Mouse (Mus musculus): ENCODE measurements around the gene Klrb1c. TPM values are rescaled to one million over a fixed set of nuclear protein-coding genes. Genes with fewer than 3 reads are reported as not detected.
"Not testable (repeated sequence)": the region's sequence is repeated elsewhere in the genome, so short reads cannot be mapped to it uniquely, and the experiment has no call there.

Gene Klrb1c
- polyA plus RNA-seq, 1 experiment from 2014 or later = not detected

GRCm38 (mm10) chr6:128762892-128763670, 25.9 kb downstream of the Klrb1c start:
- peaks cover 15% of the 10 kb centered on the region for H3K4me1 ChIP-seq (replicated peaks)
- peak overlapping the region; percentile 89 for H3K27ac ChIP-seq
- not testable (repeated sequence) for H3K27me3 ChIP-seq, H3K36me3 ChIP-seq, H3K9me3 ChIP-seq, ATAC-seq
- 74% methylated on average over 10 of the region's 10 CpGs for WGBS
- H3K9ac ChIP-seq (replicated peaks) = peak overlapping the region; percentile 72; the same call in 1 of the 2 replicates
- peak overlapping the region; percentile 63 for H3K4me2 ChIP-seq (replicated peaks)
- peak overlapping the region; percentile 59 for H3K4me3 ChIP-seq (replicated peaks)

- Histone ChIP-seq H3K9me3 (no peaks in the 10 kb centered on the region), H3K27me3 (no peaks in the 10 kb centered on the region), H3K36me3 (no peaks in the 10 kb centered on the region), H3K4me1 (replicated peaks) (peaks cover 10% of the 10 kb centered on the region), H3K4me3 (replicated peaks) (peak overlapping the region; percentile 65), H3K9ac (replicated peaks) (peak overlapping the region; percentile 52; the same call in 1 of the 2 replicates), H3K27ac (peak overlapping the region; percentile 48), H3K4me2 (replicated peaks) (peak overlapping the region; percentile 51)
- ATAC-seq = no peak
- 46% methylated on average over 5 of the region's 5 CpGs for WGBS
Observed at GRCm38 (mm10) chr6:128761144-128761540, 27.9 kb downstream of the Klrb1c start.

- peak overlapping the region; percentile 87 for H3K27ac ChIP-seq
- H3K9me3 ChIP-seq, H3K27me3 ChIP-seq, H3K36me3 ChIP-seq: not testable (repeated sequence)
- peak overlapping the region; percentile 51 for H3K4me2 ChIP-seq (replicated peaks)
- peaks cover 10% of the 10 kb centered on the region for H3K4me1 ChIP-seq (replicated peaks)
- ATAC-seq = peak; percentile 81
- under 1% methylated on average over 44 of the region's 44 CpGs for WGBS
- peak overlapping the region; percentile 78 for H3K9ac ChIP-seq (replicated peaks)
- peak overlapping the region; percentile 65 for H3K4me3 ChIP-seq (replicated peaks)
Observed at GRCm38 (mm10) chr6:128760416-128761143, 28.4 kb downstream of the Klrb1c start.

- H3K9me3 ChIP-seq, H3K36me3 ChIP-seq, H3K27me3 ChIP-seq: not testable (repeated sequence)
- peaks cover 10% of the 10 kb centered on the region for H3K4me1 ChIP-seq (replicated peaks)
- WGBS = under 1% methylated on average over 22 of the region's 22 CpGs
- ATAC-seq = peak; percentile 53
- H3K4me3 ChIP-seq (replicated peaks) = peak overlapping the region; percentile 65
- H3K27ac ChIP-seq = peak overlapping the region; percentile 87
- H3K9ac ChIP-seq (replicated peaks) = peak overlapping the region; percentile 78
- H3K4me2 ChIP-seq (replicated peaks) = peak overlapping the region; percentile 43
Observed at GRCm38 (mm10) chr6:128760016-128760415, 29.0 kb downstream of the Klrb1c start.

GRCm38 (mm10) chr6:128759221-128759950, 29.6 kb downstream of the Klrb1c start:
- H3K9me3 ChIP-seq = no peaks in the 10 kb centered on the region
- no peak for ATAC-seq
- H3K27me3 ChIP-seq = no peaks in the 10 kb centered on the region
- H3K4me2 ChIP-seq (replicated peaks) = 0 out of 2 replicates have a peak overlapping the region, but pooled peaks have one; percentile 14
- 0 out of 2 replicates have a peak overlapping the region, but pooled peaks have one; percentile 54 for H3K27ac ChIP-seq
- H3K4me1 ChIP-seq (replicated peaks) = peaks cover 10% of the 10 kb centered on the region
- H3K9ac ChIP-seq (replicated peaks) = no peak overlapping the region
- peak overlapping the region; percentile 65 for H3K4me3 ChIP-seq (replicated peaks)
- no peaks in the 10 kb centered on the region for H3K36me3 ChIP-seq
- 76% methylated on average over 5 of the region's 5 CpGs for WGBS

GRCm38 (mm10) chr6:128755402-128755763, 33.6 kb downstream of the Klrb1c start:
- not testable (repeated sequence) for H3K36me3 ChIP-seq; H3K4me2 ChIP-seq (replicated peaks); H3K4me3 ChIP-seq (replicated peaks); H3K27ac ChIP-seq; H3K9me3 ChIP-seq; H3K4me1 ChIP-seq (replicated peaks); H3K27me3 ChIP-seq; H3K9ac ChIP-seq (replicated peaks); ATAC-seq
- 67% methylated on average over 4 of the region's 4 CpGs for WGBS

GRCm38 (mm10) chr6:128754748-128755401, 34.1 kb downstream of the Klrb1c start:
- not testable (repeated sequence) for H3K4me1 ChIP-seq (replicated peaks); H3K4me3 ChIP-seq (replicated peaks); H3K9ac ChIP-seq (replicated peaks); H3K27me3 ChIP-seq; H3K9me3 ChIP-seq; H3K4me2 ChIP-seq (replicated peaks); H3K36me3 ChIP-seq; ATAC-seq
- peak overlapping the region; percentile 68 for H3K27ac ChIP-seq
- 86% methylated on average over 12 of the region's 12 CpGs for whole genome bisulfite sequencing

- not testable (repeated sequence) for H3K36me3 ChIP-seq; H3K4me1 ChIP-seq (replicated peaks); H3K4me3 ChIP-seq (replicated peaks); H3K9me3 ChIP-seq; H3K9ac ChIP-seq (replicated peaks); H3K27me3 ChIP-seq
- H3K27ac ChIP-seq = peak overlapping the region; percentile 68
- peak overlapping the region; percentile 31; the same call in 1 of the 2 replicates for H3K4me2 ChIP-seq (replicated peaks)
- peak; percentile 88 for ATAC-seq
- WGBS = 40% methylated on average over 10 of the region's 10 CpGs
Observed at GRCm38 (mm10) chr6:128754265-128754664, 34.8 kb downstream of the Klrb1c start.

GRCm38 (mm10) chr6:128753610-128754224, 35.3 kb downstream of the Klrb1c start:
- H3K9ac ChIP-seq (replicated peaks); H3K27me3 ChIP-seq; H3K4me3 ChIP-seq (replicated peaks); H3K9me3 ChIP-seq; H3K4me1 ChIP-seq (replicated peaks); H3K36me3 ChIP-seq: not testable (repeated sequence)
- peak; percentile 96 for ATAC-seq
- WGBS = 39% methylated on average over 8 of the region's 8 CpGs
- peak overlapping the region; percentile 31; the same call in 1 of the 2 replicates for H3K4me2 ChIP-seq (replicated peaks)
- H3K27ac ChIP-seq = peak overlapping the region; percentile 68

- ATAC-seq; H3K4me1 ChIP-seq (replicated peaks); H3K9me3 ChIP-seq; H3K36me3 ChIP-seq; H3K27ac ChIP-seq; H3K4me3 ChIP-seq (replicated peaks); H3K27me3 ChIP-seq; H3K4me2 ChIP-seq (replicated peaks); H3K9ac ChIP-seq (replicated peaks): not testable (repeated sequence)
- 79% methylated on average over 6 of the region's 6 CpGs for WGBS
Observed at GRCm38 (mm10) chr6:128747006-128747405, 42.0 kb downstream of the Klrb1c start.

- no peak overlapping the region for H3K4me2 ChIP-seq (replicated peaks)
- no peaks in the 10 kb centered on the region for H3K9me3 ChIP-seq
- no peaks in the 10 kb centered on the region for H3K27me3 ChIP-seq
- H3K4me1 ChIP-seq (replicated peaks) = no peaks in the 10 kb centered on the region; the same call in 1 of the 2 replicates
- ATAC-seq = no peak
- no peak overlapping the region for H3K4me3 ChIP-seq (replicated peaks)
- H3K27ac ChIP-seq = no peak overlapping the region
- no peaks in the 10 kb centered on the region for H3K36me3 ChIP-seq
- WGBS = 85% methylated on average over 7 of the region's 7 CpGs
- H3K9ac ChIP-seq (replicated peaks) = no peak overlapping the region
Observed at GRCm38 (mm10) chr6:128737445-128737844, 51.6 kb downstream of the Klrb1c start.
